Comparison of ENCODE assay signal across 8 mouse cellular contexts in genomic region chr2:118388341-118389335, GRCm38 (mm10). TPM values are rescaled to one million over a fixed set of nuclear protein-coding genes. Genes with fewer than 3 reads are reported as not detected.
DNase-seq lines count a peak whose midpoint lies in the region; ATAC-seq lines count a peak whose summit lies in the region.

TSS of gene Eif2ak4 (plus strand) at chr2:118388618.

- intact Hi-C loops in gastrocnemius, postnatal 14 days (cut with DNase I; ENCODE audit: low total_unique reads) = no loop called here
- intact Hi-C loops in left cerebral cortex, postnatal 10 days (cut with DNase I) = no loop called here

- ATAC-seq in inflammation-experienced regulatory T-cells, adult 6 months = peak; percentile 98
- peak; percentile 98 for ATAC-seq in megakaryocyte-erythroid progenitor cell, adult 5-6 weeks (replicated peaks; ENCODE audit: low FRiP score, low TSS enrichment, poor library complexity, severe bottlenecking)

- DNase-seq in adrenal gland, adult (ENCODE audit: inconsistent age in 2 of 2, low spot score in 1 of 2) = peak; percentile 100
- peak; percentile 99 for DNase-seq in embryo, embryonic 10.5 days (ENCODE audit: low spot score)
- peak; percentile 97 for DNase-seq in gastrocnemius, postnatal 14 days
- DNase-seq in left cerebral cortex, postnatal 10 days (ENCODE audit: extremely low spot score in 1 of 2, low spot score in 2 of 2) = peak; percentile 97 to 99
- peak; percentile 99 for DNase-seq in right cerebral cortex, postnatal 25 days
- DNase-seq in urinary bladder, postnatal 4 days (ENCODE audit: low spot score in 2 of 2) = peak; percentile 97 to 98

RNA-seq across cellular contexts. Expression of gene Eif2ak4, which starts in this region (rescaled TPM):
- 1 to 10 TPM; 4.0 to 6.2 TPM for total RNA-seq in gastrocnemius, postnatal 14 days (2021)
- polyA plus RNA-seq in inflammation-experienced regulatory T-cells, adult 6 months (2017; shearing (Covaris generic)) = 1 to 10 TPM; 2.9 to 4.8 (median 3.6) TPM
- 10 to 100 TPM; 20.1 to 20.8 TPM for total RNA-seq in left cerebral cortex, postnatal 10 days (2021)
- 18.1 and 21.0 TPM in 2 replicates for total RNA-seq in megakaryocyte-erythroid progenitor cell, adult 5-6 weeks (2014; fragmentation: Nextera tagmentation)
- total RNA-seq in megakaryocyte-erythroid progenitor cell, adult 5-6 weeks (2017) = 12.6 and 17.9 TPM in 2 replicates

Comparison
In these comparisons a context has a peak if more than half of its experiments do, and no peak if none do; other contexts are left out.
1. Peak in every context shown above with its lines: DNase-seq and ATAC-seq.